In genomic region chr3:142294616-142295286, GRCm38 (mm10) we compare ENCODE assay signal across 8 mouse cellular contexts.
A peak's percentile ranks its signal among the peaks of the same experiment; 100 is the strongest.
DNase-seq lines count a peak whose midpoint lies in the region; ATAC-seq lines count a peak whose summit lies in the region.

No protein-coding gene starts in this region.

- ATAC-seq in hematopoietic stem cell, adult 5-6 weeks (replicated peaks in 1 of 2; ENCODE audit: insufficient read depth in 1 of 2, low FRiP score in 2 of 2, low TSS enrichment in 1 of 2, low read depth in 1 of 2, poor library complexity in 2 of 2, severe bottlenecking in 2 of 2), result peak; percentile 87 to 96
- peak; percentile 64; the same call in 1 of the 2 replicates for ATAC-seq in liver, embryonic 13.5 days (ENCODE audit: low read depth)
- ATAC-seq in neural tube, embryonic 15.5 days (ENCODE audit: low FRiP score), result peak; percentile 81; the same call in 1 of the 2 replicates

- no peak overlapping the region for H3K4me2 ChIP-seq in liver, embryonic 13.5 days
- H3K4me2 ChIP-seq in neural tube, embryonic 15.5 days, result no peak overlapping the region

- no peaks in the 10 kb centered on the region for H3K9me3 ChIP-seq in liver, embryonic 13.5 days (replicated peaks)
- H3K9me3 ChIP-seq in neural tube, embryonic 15.5 days (replicated peaks), result no peaks in the 10 kb centered on the region

- DNase-seq in heart, adult 8-10 months (ENCODE audit: low spot score), result peak; percentile 72
- DNase-seq in heart, adult 11 months, result no peak
- peak; percentile 83 for DNase-seq in CD4-positive, CD25-positive, alpha-beta regulatory T cell, adult 2 months (ENCODE audit: low read depth, low spot score)
- peak; percentile 76 for DNase-seq in brain, adult 2 months (ENCODE audit: low read depth, low spot score)
- DNase-seq in liver, embryonic 13.5 days, result no peak
- no peak for DNase-seq in right cerebral cortex, postnatal 36 days (ENCODE audit: low spot score in 2 of 2)

- no peak overlapping the region for H3K4me3 ChIP-seq in liver, embryonic 13.5 days (replicated peaks)
- H3K4me3 ChIP-seq in neural tube, embryonic 15.5 days (replicated peaks), result no peak overlapping the region

- WGBS in liver, embryonic 13.5 days (ENCODE audit: insufficient replicate concordance), result 22% methylated on average over 7 of the region's 7 CpGs
- WGBS in neural tube, embryonic 15.5 days, result 22% methylated on average over 7 of the region's 7 CpGs

- H3K27ac ChIP-seq in liver, embryonic 13.5 days, result no peak overlapping the region
- H3K27ac ChIP-seq in neural tube, embryonic 15.5 days (replicated peaks), result no peak overlapping the region

- no peak overlapping the region for H3K9ac ChIP-seq in liver, embryonic 13.5 days
- H3K9ac ChIP-seq in neural tube, embryonic 15.5 days (replicated peaks), result no peak overlapping the region

- no peaks in the 10 kb centered on the region for H3K27me3 ChIP-seq in liver, embryonic 13.5 days
- H3K27me3 ChIP-seq in neural tube, embryonic 15.5 days (replicated peaks), result no peaks in the 10 kb centered on the region

- no peaks in the 10 kb centered on the region for H3K36me3 ChIP-seq in liver, embryonic 13.5 days
- no peaks in the 10 kb centered on the region for H3K36me3 ChIP-seq in neural tube, embryonic 15.5 days

- H3K4me1 ChIP-seq in liver, embryonic 13.5 days (replicated peaks), result no peaks in the 10 kb centered on the region
- H3K4me1 ChIP-seq in neural tube, embryonic 15.5 days, result no peaks in the 10 kb centered on the region

Comparison
In these comparisons a context has a peak if more than half of its experiments do, and no peak if none do; other contexts are left out.
1. DNase-seq: peak in heart, adult 8-10 months (single experiment), CD4-positive, CD25-positive, alpha-beta regulatory T cell, adult 2 months (single experiment) and brain, adult 2 months (single experiment); none in heart, adult 11 months (single experiment), liver, embryonic 13.5 days (single experiment) and right cerebral cortex, postnatal 36 days (0 of 2).
2. Peak in every context shown above with its lines, with median percentiles within 50 percentile points of each other: ATAC-seq.